Mouse (Mus musculus) heart, adult 2 months (tissue): ENCODE measurements around the gene Galnt15. TPM values are rescaled to one million over a fixed set of nuclear protein-coding genes. Genes with fewer than 3 reads are reported as not detected.
"Not testable (repeated sequence)": the region's sequence is repeated elsewhere in the genome, so short reads cannot be mapped to it uniquely, and the experiment has no call there.

ENCODE experiments used
- DNase-seq, 2 experiments: peaks; one replicate each; pipeline ENCODE4 v3.0.0; 2021
- H3K27ac ChIP-seq: fragments of 200-600 bp; 2 replicates; pipeline ENCODE4 v1.8.1; 2022
- H3K27me3 ChIP-seq: fragments of 200-500 bp; 2 replicates; pipeline ENCODE4 v1.6.1; 2012; ENCODE audit warnings: mild to moderate bottlenecking, low read length, inconsistent platforms, mixed read lengths; ENCODE audit not compliant: control insufficient read depth, insufficient read depth
- H3K36me3 ChIP-seq: fragments of 200-500 bp; 2 replicates; pipeline ENCODE4 v1.6.1; 2012; ENCODE audit warnings: low read length, inconsistent platforms; ENCODE audit not compliant: control insufficient read depth, insufficient read depth
- H3K4me1 ChIP-seq: fragments of 200-500 bp; 2 replicates; pipeline ENCODE4 v1.6.1; 2011; ENCODE audit warnings: low read length; ENCODE audit not compliant: control insufficient read depth, insufficient read depth
- H3K4me3 ChIP-seq: fragments of 200-600 bp; 2 replicates; pipeline ENCODE4 v1.8.1; 2022
- H3K79me2 ChIP-seq: fragments of 200-500 bp; replicated peaks from 2 replicates; pipeline ENCODE4 v1.6.1; 2012; ENCODE audit warnings: mild to moderate bottlenecking, inconsistent platforms, low read length, moderate library complexity, mixed read lengths; ENCODE audit not compliant: control insufficient read depth, insufficient read depth
- H3K9ac ChIP-seq: fragments of 200-500 bp; 2 replicates; pipeline ENCODE4 v1.6.1; 2012; ENCODE audit warnings: low read depth, mild to moderate bottlenecking, control low read depth, inconsistent platforms, low read length, mixed read lengths
- CTCF ChIP-seq: fragments of 200-600 bp; IDR thresholded peaks from 2 replicates; pipeline ENCODE4 v1.8.1; 2022; ENCODE audit warnings: antibody characterized with exemption, mild to moderate bottlenecking, moderate library complexity
- EP300 ChIP-seq: fragments of 200-500 bp; IDR thresholded peaks from 2 replicates; pipeline ENCODE4 v1.6.1; 2011; ENCODE audit warnings: low read depth, low read length, control low read depth; ENCODE audit not compliant: insufficient read depth
- POLR2A ChIP-seq: fragments of 200-500 bp; IDR thresholded peaks from 2 replicates; pipeline ENCODE4 v1.6.1; 2011; ENCODE audit warnings: mild to moderate bottlenecking, low read depth, low read length, control low read depth; ENCODE audit not compliant: insufficient read depth
- WGBS: fragments of 180-500 bp; shearing (Covaris S2); methylation state at CpG from one replicate; pipeline ENCODE4 v1.1.7; 2018; 5-methylcytosine and 5-hydroxymethylcytosine counted together
- intact Hi-C: fragments of 180-260 bp; cut with DNase I; formaldehyde crosslinking; loops from one replicate; pipeline ENCODE4 v1.15.1; 2025
- polyA plus RNA-seq: library from polyadenylated mRNA; depleted of rRNA; stranded (reverse); fragments of >200 nt; gene quantifications from 2 replicates; pipeline ENCODE4 v1.2.3, GENCODE M21; 2012
- total RNA-seq, 2 experiments: library from RNA; stranded (reverse); gene quantifications; 2 replicates each; pipeline ENCODE4 v1.2.3; 2021

Gene Galnt15
- total and polyA plus RNA-seq, 3 experiments, result 10.1 to 18.1 (median 11.2) TPM

DNA sequence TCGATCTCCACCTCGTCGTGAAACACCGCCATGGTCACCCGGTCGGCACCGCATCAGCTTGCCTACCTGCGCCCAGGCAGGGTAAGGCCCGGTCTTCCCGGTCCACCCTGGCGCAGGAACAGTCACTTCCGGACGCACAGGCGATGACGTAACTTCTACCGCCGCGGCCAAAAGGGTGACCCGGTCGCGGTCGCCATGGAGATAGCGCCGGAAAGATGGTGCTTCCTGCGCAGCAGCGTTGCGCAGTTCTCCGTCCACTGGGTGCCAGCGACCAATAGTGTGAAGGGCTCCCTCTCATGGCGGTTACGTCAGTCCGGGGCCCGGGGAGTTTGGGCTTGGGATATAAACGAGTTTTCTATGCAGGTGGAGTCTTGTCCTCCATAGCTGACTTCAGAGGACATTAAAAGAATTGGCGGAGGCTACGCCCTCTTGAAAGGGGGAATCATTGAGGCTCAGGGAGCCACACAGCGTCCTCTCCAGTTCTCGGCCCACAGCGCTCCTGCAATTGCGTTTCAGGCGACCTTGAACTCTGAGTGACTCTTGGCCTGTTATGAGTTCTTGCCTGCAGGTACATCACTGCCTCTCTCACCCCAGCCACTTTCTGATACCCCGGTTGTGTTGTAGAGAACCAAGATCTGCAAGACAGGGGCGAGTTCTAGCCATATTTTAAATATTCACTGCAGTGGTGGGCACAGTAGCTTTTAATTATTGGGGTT, 56.9 kb downstream of the Galnt15 start, which contains the start of gene Dph3:
Gene Dph3, minus strand, starts transcription at position 244 of the 716 bp plus-strand sequence.
- TF ChIP-seq EP300 (peak; percentile 81), CTCF (peak; percentile 68), POLR2A (peak; percentile 72)
- WGBS, result under 1% methylated on average over 43 of the region's 43 CpGs
- Histone ChIP-seq H3K27ac (peak within 1 kb of the TSS; percentile 96), H3K79me2 (peaks cover 2% of the 10 kb centered on the region; the same call in 1 of the 2 replicates), H3K9ac (peak within 1 kb of the TSS; percentile 83), H3K4me1 (peaks cover 1% of the 10 kb centered on the region; the same call in 1 of the 2 replicates), H3K36me3 (peaks cover 3% of the 10 kb centered on the region), H3K27me3 (no peaks in the 10 kb centered on the region), H3K4me3 (peak within 1 kb of the TSS; percentile 97)
- peak; percentile 99 to 100 for DNase-seq
- intact Hi-C loops, result loop anchor here (2.0 to 5.0 kb wide), 2 partner anchors 73 to 443 kb away; partner anchors contain the start of genes Btd, Gm49387, Hacl1 and Ncoa4

DNA sequence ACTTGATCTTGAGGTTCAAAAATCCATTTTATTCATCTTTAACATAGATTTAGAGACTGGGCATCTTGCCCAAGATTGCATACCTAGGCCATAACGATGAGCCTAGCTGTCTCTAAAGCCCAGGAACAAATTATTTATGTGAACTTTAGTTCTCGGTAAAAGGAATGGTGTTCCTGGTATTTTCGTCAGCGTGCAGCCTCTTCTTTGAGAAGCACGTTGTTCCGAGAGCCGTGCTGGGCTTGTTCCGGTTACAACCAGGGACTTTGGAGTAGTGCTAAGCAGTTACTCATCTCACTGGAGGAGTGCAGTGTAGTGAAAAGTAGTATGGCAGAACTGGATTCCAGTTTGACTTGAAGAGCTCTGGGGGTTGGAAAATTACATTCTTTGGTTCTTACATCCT, 57.4 kb downstream of the Galnt15 start:
- WGBS, result 14% methylated on average over 8 of the region's 8 CpGs
- TF ChIP-seq POLR2A, result no peak
- no peak for TF ChIP-seq CTCF
- TF ChIP-seq EP300, result no peak
- intact Hi-C loops, result loop anchor here (5.0 kb wide), 1 partner anchor 444 kb away; the partner anchor contains the start of genes Btd, Gm49387 and Hacl1
- Histone ChIP-seq H3K4me1 (peaks cover 1% of the 10 kb centered on the region; the same call in 1 of the 2 replicates), H3K9ac (peak overlapping the region; percentile 38), H3K79me2 (peaks cover 2% of the 10 kb centered on the region; the same call in 1 of the 2 replicates), H3K27me3 (no peaks in the 10 kb centered on the region), H3K4me3 (peak overlapping the region; percentile 97), H3K27ac (peak overlapping the region; percentile 96), H3K36me3 (peaks cover 3% of the 10 kb centered on the region)
- no peak for DNase-seq

DNA sequence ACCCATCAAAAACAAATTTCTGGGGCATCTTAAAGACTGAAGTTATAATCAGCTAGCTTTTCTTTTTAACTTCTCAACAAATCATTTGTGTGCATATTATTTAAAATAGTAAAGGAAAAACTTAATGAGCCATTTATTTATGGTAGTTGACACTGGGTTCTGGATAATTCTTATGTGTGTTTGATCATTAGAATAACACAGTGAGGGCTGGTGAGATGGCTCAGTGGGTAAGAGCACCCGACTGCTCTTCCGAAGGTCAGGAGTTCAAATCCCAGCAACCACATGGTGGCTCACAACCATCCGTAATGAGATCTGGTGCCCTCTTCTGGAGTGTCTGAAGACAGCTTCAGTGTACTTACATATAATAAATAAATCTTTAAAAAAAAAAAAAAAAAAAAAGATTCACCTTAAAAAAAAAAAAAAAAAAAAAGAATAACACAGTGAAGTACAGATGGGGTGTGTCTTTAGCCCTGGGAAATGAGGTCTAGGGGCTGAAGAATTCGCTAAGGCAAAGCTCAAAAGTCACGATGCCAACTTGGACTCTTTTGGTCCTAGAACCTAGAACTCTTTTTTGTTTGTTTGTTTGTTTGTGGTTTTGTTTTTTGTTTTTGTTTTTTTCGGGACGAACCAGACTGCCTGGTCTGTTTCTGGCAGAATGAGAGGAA, 58.9 kb downstream of the Galnt15 start:
- not testable (repeated sequence) for H3K9ac ChIP-seq, H3K79me2 ChIP-seq, H3K4me1 ChIP-seq, H3K36me3 ChIP-seq, DNase-seq, H3K27me3 ChIP-seq, H3K27ac ChIP-seq, H3K4me3 ChIP-seq
- intact Hi-C loops, result loop anchor here (5.0 kb wide), 1 partner anchor 445 kb away; the partner anchor contains the start of genes Btd, Gm49387 and Hacl1
- WGBS, result 93% methylated on average over 7 of the region's 7 CpGs
- 0 out of 2 replicates have a peak, but pooled peaks have one; percentile 12 for TF ChIP-seq CTCF

DNA sequence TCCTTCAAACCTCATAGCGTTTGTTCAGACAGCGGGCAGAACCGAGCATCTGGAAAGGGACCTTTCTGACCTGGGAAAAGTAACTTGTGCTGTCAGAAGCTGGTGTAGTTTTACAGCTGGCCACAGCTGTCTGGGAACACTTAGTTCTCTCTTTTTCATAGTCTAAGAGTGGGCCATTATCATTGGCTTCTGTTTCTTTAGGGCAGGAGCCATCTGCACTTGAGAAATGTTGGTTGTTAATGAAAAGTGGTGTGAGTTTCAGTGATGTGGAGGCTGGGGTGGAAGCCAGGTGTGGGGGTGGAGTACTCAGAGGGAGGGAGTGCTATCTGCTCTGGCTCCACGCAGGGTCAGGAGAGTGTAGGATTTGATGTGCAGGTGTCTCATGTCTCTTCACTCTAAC, 62.3 kb downstream of the Galnt15 start:
- intact Hi-C loops, result no loop called here
- TF ChIP-seq CTCF, result no peak
- no peak for TF ChIP-seq POLR2A
- 0 out of 2 replicates have a peak, but pooled peaks have one; percentile 15 for TF ChIP-seq EP300
- no peaks in the 10 kb centered on the region for H3K27me3 ChIP-seq
- peak in 1 of 2 experiments; percentile 40 for DNase-seq
- WGBS, result 71% methylated on average over 4 of the region's 4 CpGs
- H3K27ac ChIP-seq, result no peak overlapping the region
- peaks cover 6% of the 10 kb centered on the region for H3K4me1 ChIP-seq
- H3K36me3 ChIP-seq, result peaks cover 9% of the 10 kb centered on the region
- H3K79me2 ChIP-seq, result peaks cover 2% of the 10 kb centered on the region; the same call in 1 of the 2 replicates
- no peak overlapping the region for H3K9ac ChIP-seq
- no peak overlapping the region for H3K4me3 ChIP-seq

DNA sequence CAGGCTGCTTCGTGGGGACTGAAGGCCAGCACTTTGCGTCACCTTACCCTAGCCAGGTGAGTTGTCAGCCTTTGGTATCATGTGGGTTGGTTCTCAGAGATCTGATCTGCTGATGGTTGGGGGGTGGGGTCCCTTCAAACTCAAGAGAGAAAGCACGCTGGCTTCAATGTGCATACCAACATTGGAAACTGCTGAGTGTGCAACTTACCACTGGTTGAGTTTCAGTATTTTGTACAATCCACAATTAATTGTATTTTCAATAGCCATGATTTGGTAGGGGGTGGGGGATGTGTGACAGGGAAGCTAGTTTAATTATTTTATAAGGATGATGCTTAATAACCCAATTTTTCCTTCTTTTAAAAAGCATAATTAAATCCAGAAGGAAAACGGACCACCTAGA, 62.9 kb downstream of the Galnt15 start:
- intact Hi-C loops, result no loop called here
- no peak overlapping the region for H3K27ac ChIP-seq
- peaks cover 5% of the 10 kb centered on the region for H3K4me1 ChIP-seq
- H3K27me3 ChIP-seq, result no peaks in the 10 kb centered on the region
- no peak for DNase-seq
- TF ChIP-seq POLR2A (no peak), CTCF (no peak), EP300 (no peak)
- peaks cover 9% of the 10 kb centered on the region for H3K36me3 ChIP-seq
- H3K79me2 ChIP-seq, result peaks cover 2% of the 10 kb centered on the region; the same call in 1 of the 2 replicates
- H3K4me3 ChIP-seq, result no peak overlapping the region
- H3K9ac ChIP-seq, result no peak overlapping the region
- WGBS, result 89% methylated on average over 4 of the region's 4 CpGs
